Mouse (Mus musculus) splenic B cell, adult 2 months (primary cell): ENCODE results near the gene Tbp.
A peak's percentile ranks its signal among the peaks of the same experiment; 100 is the strongest.
"Not testable (repeated sequence)": the region's sequence is repeated elsewhere in the genome, so short reads cannot be mapped to it uniquely, and the experiment has no call there.

Experiments used
- DNase-seq: peaks from one replicate; pipeline ENCODE4 v3.0.0-alpha.2; 2011; ENCODE audit warnings: low read depth, low spot score
- H3K27me3 ChIP-seq: 2 replicates; pipeline ENCODE4 v1.6.1; 2012; ENCODE audit warnings: mild to moderate bottlenecking, low read length, moderate library complexity, mixed read lengths; ENCODE audit not compliant: control insufficient read depth, poor library complexity, insufficient read depth, severe bottlenecking
- H3K36me3 ChIP-seq: 2 replicates; pipeline ENCODE4 v1.6.1; 2012; ENCODE audit warnings: mild to moderate bottlenecking, low read length, moderate library complexity, mixed read lengths; ENCODE audit not compliant: control insufficient read depth, poor library complexity, insufficient read depth, severe bottlenecking

Gene Tbp

DNA sequence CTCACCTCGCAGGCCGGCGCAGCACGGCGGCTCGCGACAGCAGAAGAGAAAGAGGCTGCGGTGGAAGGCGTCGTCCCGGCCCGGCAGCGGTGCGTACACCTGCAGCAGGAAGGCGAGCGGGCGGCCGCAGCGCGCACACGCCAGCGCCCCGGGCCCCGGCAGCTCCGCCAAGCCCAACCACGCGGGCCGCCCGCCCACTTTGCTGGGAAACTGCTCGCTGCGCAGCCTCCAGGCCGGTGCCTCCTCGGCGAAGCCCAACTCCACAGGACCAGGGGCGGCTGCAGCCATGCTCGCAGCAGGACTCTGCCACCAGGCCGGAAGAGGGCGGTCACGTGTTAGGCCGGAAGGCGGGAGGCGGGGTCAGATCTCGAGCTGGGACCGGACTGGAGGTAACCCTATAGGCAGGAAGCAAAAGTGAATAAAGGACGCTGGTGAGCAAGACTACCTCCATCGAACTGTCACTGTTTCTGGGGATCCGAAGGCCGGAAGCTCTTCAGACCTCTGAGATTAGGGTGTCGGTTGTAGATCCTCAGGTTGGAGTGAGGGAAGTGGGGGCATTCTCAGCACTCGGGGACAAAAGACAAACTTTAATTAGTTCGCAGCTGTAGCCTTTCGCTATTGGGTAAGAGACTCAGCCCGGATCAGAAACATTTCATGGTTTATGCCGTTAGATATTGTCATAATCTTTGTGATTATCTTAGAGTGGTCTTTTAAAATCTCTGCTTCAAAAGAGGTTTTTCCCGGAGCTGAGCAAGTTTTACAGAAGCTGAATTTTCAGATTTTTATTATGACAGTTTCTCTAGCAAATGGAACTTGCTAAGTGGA lies 27.5 kb downstream of the Tbp start, which contains the start of gene Pdcd2:
Gene Pdcd2 (minus strand): TSS at position 316 of the 825 bp plus-strand sequence.
- peak; percentile 96 for DNase-seq
- no peaks in the 10 kb centered on the region for H3K27me3 ChIP-seq
- H3K36me3 ChIP-seq = no peaks in the 10 kb centered on the region; the same call in 1 of the 2 replicates

DNA sequence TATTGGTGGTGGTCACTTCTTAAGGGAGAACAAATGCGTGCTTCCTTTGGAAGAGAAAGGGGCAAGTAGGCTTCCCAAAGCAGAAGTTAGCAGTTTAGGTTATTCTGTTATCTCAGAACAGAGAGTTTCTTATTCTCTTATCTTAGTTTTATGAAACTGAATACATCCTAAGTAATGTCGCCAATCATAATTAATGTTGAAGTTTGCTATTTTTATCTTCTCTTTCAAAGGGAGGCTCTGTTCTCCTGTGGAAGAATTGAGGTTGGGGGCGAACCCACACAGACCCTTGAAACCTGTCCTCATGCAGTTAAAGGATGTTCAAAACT lies 28.1 kb downstream of the Tbp start:
- DNase-seq = no peak
- no peaks in the 10 kb centered on the region for H3K27me3 ChIP-seq
- no peaks in the 10 kb centered on the region; the same call in 1 of the 2 replicates for H3K36me3 ChIP-seq

DNA sequence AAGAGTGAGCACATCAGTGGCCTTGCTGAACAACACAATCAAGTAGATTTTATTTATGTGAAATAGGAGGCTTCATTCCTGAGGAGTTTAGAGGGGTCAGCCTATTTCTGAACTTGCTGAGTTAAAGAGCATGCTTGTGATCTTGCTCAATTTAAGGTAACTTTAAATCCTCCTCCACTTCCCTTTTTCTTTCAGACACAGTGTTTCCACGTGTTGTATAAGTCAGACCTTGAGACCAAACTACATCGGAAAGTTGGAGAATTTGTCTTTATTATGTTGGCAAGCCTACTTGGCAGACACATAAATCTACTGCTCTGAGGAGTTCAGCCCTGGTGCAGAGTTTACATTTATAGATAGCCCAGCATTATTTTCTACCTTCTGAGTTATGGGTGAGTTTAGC lies 29.2 kb downstream of the Tbp start:
- DNase-seq = no peak
- Histone ChIP-seq H3K36me3 (no peaks in the 10 kb centered on the region; the same call in 1 of the 2 replicates), H3K27me3 (no peaks in the 10 kb centered on the region)

DNA sequence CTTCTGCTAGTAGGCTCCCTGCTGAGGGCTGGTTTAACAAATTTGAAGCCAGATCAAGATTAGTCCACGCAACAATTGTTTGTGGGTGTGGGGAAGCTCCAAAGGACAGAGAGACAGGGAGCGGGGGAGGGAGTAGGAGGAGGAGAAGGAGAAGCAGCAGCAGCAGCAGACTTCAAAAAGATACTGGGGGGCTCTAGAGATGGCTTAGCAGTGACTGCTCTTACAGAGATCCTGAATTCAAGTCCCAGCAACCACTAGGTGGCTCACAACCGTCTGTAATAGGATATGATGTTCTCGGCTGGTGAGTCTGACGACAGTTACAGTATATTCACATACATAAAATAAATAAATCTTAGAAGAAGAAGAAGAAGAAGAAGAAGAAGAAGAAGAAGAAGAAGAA lies 30.5 kb downstream of the Tbp start:
- no peaks in the 10 kb centered on the region for H3K27me3 ChIP-seq
- no peaks in the 10 kb centered on the region; the same call in 1 of the 2 replicates for H3K36me3 ChIP-seq
- peak; percentile 77 for DNase-seq

DNA sequence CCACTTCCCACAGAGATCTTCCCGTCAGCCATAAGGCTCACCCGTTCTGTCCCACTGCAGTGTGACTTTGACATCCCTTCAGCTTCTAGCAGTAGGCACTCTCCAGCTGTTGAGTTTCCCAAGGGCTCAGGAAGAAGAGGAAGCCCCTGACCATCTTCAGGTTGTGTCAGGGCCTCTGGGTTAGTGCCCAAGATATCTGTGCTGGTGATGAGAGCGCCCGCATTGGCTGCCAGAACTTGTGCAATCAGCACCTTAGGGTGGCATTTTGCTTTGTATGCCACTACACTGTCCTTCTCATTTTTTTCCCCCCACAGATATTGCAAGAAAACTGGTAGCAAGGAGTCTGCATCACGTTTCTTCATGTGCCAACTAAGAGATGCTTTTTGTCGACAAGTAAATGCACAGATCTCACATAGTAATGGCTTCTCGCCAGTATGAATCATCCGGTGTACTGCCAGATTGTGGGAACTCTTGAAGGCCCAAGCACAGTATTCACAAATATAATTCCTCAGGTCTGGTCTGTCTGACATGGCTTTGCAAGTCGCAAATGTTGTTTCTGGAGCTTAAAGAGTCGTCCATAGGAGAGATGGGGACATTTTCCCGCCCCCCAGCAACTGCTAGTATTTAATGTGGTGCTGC lies 35.6 kb downstream of the Tbp start:
- no peak for DNase-seq
- Histone ChIP-seq H3K27me3 (no peaks in the 10 kb centered on the region), H3K36me3 (no peaks in the 10 kb centered on the region)

DNA sequence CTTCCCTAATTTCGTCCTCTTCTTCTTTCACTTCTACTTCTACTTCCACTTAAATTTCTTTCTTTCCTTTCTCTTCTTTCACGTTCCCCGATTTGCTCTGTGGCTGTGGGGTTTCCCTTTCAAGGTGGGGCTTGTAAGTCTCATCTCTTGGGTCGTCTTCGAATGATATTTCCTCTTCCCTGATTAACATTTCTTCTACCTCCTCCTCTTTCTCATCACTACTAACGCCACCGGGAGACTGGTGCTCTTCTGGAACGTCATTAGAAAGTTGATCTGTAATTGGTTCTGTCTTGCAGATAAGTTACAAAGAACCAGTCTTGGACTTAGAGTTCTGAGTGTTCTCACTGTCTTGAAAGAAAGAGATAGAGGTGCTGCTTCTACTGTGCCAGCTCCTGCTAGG lies 36.3 kb downstream of the Tbp start:
- no peaks in the 10 kb centered on the region for H3K36me3 ChIP-seq
- peak; percentile 45 for DNase-seq
- H3K27me3 ChIP-seq = no peaks in the 10 kb centered on the region

DNA sequence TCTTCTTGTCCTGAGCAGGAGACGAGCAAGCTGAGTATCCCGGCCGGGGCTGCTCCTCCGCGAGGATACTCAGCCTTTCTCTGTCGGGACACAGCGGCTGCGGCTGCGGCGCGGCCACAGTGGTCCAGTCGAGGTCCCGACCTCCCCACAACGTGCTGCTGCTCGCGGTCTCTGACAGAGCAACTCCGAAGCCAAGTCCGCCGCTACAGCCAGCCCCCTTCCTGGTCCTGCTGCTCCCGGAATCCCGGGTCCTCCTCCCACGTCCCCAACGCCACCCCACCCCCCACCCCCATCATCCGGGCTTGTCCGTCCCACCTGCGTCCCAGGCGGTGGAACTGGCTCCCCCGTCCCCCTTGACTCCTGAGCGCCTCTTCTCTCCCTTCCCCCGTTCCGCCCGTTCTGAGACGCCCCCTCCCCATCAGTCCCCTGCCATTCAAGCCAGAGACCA lies 36.8 kb downstream of the Tbp start:
- Histone ChIP-seq H3K36me3 (no peaks in the 10 kb centered on the region), H3K27me3 (no peaks in the 10 kb centered on the region)
- DNase-seq = no peak

DNA sequence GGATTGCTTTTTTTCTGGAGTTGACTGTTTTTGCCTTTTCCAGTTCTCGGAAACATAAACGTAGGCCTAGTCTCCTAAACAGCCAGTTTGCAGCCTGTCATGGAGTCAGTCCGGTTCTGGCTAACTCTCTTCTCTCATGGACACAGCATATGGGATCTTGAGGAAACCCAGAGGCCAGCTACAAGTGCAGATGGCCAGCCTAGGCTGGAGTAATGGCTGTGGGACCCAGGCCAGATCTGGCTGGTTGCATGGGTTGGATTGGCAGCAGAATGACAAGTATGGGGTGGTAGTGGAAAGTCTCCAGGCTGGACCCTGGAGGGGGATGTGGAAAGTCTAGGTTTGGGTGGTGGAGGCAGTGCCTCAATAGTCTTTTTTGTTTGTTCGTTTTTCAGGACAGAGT lies 40.6 kb downstream of the Tbp start:
- Histone ChIP-seq H3K36me3 (no peaks in the 10 kb centered on the region), H3K27me3 (no peaks in the 10 kb centered on the region)
- DNase-seq = no peak

DNA sequence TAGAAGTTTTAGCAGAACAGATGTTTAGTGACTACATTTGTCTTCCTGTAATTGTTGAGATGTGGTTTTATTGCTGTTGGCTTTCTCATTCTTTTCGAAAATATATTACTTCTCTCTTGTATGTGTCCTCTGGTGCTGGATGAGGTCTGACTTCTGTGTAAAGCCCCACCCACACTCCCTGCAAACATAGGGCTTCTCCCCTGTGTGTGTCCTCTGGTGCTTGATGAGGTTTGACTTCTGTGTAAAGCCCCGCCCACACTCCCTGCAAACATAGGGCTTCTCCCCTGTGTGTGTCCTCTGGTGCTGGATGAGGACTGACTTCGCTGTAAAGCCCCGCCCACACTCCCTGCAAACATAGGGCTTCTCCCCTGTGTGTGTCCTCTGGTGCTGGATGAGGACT lies 44.2 kb downstream of the Tbp start:
- not testable (repeated sequence) for DNase-seq, H3K36me3 ChIP-seq, H3K27me3 ChIP-seq

DNA sequence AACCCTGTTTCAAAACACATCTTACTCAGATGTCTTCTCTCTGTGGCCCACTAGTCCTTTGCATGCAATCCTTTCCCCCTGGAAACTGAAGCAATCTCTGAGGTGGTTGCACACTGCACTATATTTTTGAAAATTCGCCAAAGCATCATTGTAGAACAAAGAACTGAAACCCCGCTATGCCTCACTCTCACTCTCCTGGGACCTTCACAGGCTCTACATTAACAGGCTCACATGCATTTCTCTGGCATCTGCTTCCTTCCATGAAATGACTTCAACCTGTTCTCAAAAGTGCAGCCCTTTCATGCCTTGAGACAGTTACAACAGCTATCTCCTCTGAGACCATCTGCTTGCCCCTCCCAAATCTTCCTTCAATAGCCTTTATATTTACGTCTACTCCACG lies 46.8 kb downstream of the Tbp start:
- H3K36me3 ChIP-seq = no peaks in the 10 kb centered on the region
- no peaks in the 10 kb centered on the region for H3K27me3 ChIP-seq
- DNase-seq = peak; percentile 74

DNA sequence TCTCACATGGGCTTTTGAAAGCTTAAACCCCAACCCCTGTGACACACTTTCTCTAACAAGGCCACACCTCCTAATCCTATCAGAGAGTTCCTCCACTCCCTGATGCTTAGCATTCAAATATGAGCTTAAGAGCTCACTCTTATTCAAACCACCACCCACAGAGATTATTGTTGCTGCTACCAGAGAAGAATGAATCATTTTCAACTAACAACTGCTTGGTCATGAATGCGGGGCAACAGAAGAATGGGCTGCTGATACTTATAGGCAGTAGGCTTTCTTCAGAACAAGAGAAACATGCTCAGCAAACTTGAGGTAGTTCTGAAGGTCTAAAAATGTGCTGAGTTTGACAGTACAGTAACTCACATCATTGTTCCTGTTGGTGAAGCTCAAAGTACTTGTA lies 50.0 kb downstream of the Tbp start:
- no peak for DNase-seq
- Histone ChIP-seq H3K36me3 (no peaks in the 10 kb centered on the region), H3K27me3 (no peaks in the 10 kb centered on the region)

DNA sequence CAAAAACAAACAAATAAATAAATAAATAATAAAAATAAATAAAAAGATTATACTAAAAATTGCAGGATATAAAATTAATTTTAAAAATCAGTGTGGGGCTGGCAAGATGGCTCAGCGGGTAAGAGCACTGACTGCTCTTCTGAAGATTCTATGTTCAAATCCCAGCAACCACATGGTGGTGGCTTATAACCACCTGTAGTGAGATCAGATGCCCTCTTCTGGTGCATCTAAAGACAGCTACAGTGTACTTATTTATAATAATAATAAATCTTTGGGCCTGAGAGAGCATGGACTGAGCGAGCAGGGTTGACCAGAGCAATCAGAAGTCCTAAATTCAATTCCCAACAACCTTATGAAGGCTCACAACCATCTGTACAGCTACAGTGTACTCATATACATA lies 60.3 kb downstream of the Tbp start:
- no peaks in the 10 kb centered on the region for H3K36me3 ChIP-seq
- DNase-seq = peak; percentile 45

DNA sequence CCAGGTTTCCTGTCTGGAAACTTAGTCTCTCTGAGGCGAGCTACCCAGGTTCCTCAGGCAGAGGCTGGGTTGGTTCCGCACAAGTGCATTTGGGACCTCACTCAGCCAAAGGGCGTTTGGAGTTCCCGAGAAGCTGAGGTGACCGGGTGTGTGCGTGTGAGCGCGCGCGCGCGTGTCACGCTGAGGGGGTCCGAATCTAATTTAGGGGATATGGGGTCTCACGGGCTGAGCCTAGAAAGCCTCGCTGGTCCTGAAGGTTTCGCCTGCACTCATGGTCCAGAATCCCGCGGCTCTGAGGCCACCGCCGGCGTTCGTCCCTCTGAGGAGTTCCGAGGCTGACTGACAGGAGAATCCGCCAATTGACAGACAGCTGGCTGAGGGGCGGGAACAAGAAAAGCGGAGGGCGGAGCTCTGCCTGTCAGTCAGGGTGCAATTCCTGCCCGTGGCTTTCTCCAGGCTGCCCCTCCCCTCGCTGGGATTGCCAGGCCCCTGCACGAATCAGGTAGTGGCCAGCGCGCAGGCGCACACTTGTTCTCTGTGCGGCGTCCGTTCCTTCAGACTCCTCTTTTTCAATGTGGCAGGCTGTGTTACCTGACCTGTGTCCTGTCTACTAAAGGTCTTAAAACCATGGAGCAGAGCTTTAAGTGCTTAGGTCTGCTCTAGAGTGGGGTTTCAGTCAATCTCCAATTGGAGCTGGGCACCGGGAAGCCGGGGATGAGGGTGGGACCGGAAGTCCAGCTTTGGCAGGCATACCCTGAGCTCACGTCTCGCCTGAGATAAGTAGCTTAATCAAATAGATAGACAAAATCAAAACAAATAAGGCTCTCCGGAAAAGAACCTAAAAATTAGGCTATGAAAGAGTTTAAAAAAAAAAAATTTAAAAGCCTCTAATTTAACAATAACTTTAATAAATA lies 64.6 kb downstream of the Tbp start, which contains the start of gene Prdm9:
Gene Prdm9 (minus strand): TSS at position 341 of the 914 bp plus-strand sequence.
- H3K27me3 ChIP-seq = no peaks in the 10 kb centered on the region
- DNase-seq = peak; percentile 98
- no peaks in the 10 kb centered on the region for H3K36me3 ChIP-seq

More for the DNA sequence above, 60.3 kb downstream of the Tbp start:
- no peaks in the 10 kb centered on the region for H3K27me3 ChIP-seq

DNA sequence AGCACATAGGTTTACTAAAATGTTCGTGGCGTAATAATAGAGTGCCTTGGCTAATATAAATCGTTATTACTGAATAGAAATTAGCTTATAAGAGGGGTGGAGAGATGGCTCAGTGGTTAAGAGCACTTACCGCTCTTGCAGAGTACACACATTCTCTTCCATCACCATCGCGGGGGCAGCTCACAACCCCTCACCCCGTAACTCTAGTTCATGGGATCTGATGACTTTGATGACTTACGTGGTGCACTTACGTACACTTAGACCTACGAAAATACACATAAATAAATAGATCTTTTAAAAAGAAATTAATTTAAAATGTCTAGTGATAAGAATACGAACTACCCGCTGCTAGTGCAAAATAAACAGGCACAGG lies 65.2 kb downstream of the Tbp start:
- Histone ChIP-seq H3K27me3 (no peaks in the 10 kb centered on the region), H3K36me3 (no peaks in the 10 kb centered on the region)
- peak; percentile 7 for DNase-seq

DNA sequence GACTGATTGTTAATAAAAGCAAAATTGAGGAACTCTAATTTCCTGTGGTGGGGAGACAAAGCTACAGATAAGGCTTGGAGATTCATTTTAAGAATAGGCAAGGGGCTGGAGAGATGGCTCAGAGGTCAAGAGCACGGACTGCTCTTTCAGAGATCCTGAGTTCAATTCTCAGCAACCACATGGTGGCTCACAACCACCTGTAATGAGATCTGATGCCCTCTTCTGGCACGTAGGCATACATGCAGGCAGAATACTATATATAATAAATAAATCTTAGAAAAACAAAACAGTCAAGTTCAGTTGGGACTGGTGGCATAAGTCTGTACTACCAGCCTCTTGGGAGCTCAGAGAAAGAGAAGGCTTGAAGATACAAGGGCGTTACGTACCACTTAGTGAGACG lies 67.2 kb downstream of the Tbp start:
- H3K27me3 ChIP-seq = no peaks in the 10 kb centered on the region
- no peaks in the 10 kb centered on the region for H3K36me3 ChIP-seq
- peak; percentile 15 for DNase-seq
